Mouse (Mus musculus) heart, adult 2 months (tissue): ENCODE data around the gene Rapgef5. TPM values are rescaled to one million over a fixed set of nuclear protein-coding genes. Genes with fewer than 3 reads are reported as not detected.
A peak's percentile ranks its signal among the peaks of the same experiment; 100 is the strongest.

Experiments
- DNase-seq, 2 experiments: peaks; one replicate each; pipeline ENCODE4 v3.0.0; 2021
- H3K27ac ChIP-seq: fragments of 200-600 bp; 2 replicates; pipeline ENCODE4 v1.8.1; 2022
- H3K27me3 ChIP-seq: fragments of 200-500 bp; 2 replicates; pipeline ENCODE4 v1.6.1; 2012; ENCODE audit warnings: mild to moderate bottlenecking, low read length, inconsistent platforms, mixed read lengths; ENCODE audit not compliant: control insufficient read depth, insufficient read depth
- H3K36me3 ChIP-seq: fragments of 200-500 bp; 2 replicates; pipeline ENCODE4 v1.6.1; 2012; ENCODE audit warnings: low read length, inconsistent platforms; ENCODE audit not compliant: control insufficient read depth, insufficient read depth
- H3K4me1 ChIP-seq: fragments of 200-500 bp; 2 replicates; pipeline ENCODE4 v1.6.1; 2011; ENCODE audit warnings: low read length; ENCODE audit not compliant: control insufficient read depth, insufficient read depth
- H3K4me3 ChIP-seq: fragments of 200-600 bp; 2 replicates; pipeline ENCODE4 v1.8.1; 2022
- H3K79me2 ChIP-seq: fragments of 200-500 bp; replicated peaks from 2 replicates; pipeline ENCODE4 v1.6.1; 2012; ENCODE audit warnings: mild to moderate bottlenecking, inconsistent platforms, low read length, moderate library complexity, mixed read lengths; ENCODE audit not compliant: control insufficient read depth, insufficient read depth
- H3K9ac ChIP-seq: fragments of 200-500 bp; 2 replicates; pipeline ENCODE4 v1.6.1; 2012; ENCODE audit warnings: low read depth, mild to moderate bottlenecking, control low read depth, inconsistent platforms, low read length, mixed read lengths
- CTCF ChIP-seq: fragments of 200-600 bp; IDR thresholded peaks from 2 replicates; pipeline ENCODE4 v1.8.1; 2022; ENCODE audit warnings: antibody characterized with exemption, mild to moderate bottlenecking, moderate library complexity
- EP300 ChIP-seq: fragments of 200-500 bp; IDR thresholded peaks from 2 replicates; pipeline ENCODE4 v1.6.1; 2011; ENCODE audit warnings: low read depth, low read length, control low read depth; ENCODE audit not compliant: insufficient read depth
- POLR2A ChIP-seq: fragments of 200-500 bp; IDR thresholded peaks from 2 replicates; pipeline ENCODE4 v1.6.1; 2011; ENCODE audit warnings: mild to moderate bottlenecking, low read depth, low read length, control low read depth; ENCODE audit not compliant: insufficient read depth
- WGBS: fragments of 180-500 bp; shearing (Covaris S2); methylation state at CpG from one replicate; pipeline ENCODE4 v1.1.7; 2018; 5-methylcytosine and 5-hydroxymethylcytosine counted together
- intact Hi-C: fragments of 180-260 bp; cut with DNase I; formaldehyde crosslinking; loops from one replicate; pipeline ENCODE4 v1.15.1; 2025
- polyA plus RNA-seq: library from polyadenylated mRNA; depleted of rRNA; stranded (reverse); fragments of >200 nt; gene quantifications from 2 replicates; pipeline ENCODE4 v1.2.3, GENCODE M21; 2012
- total RNA-seq, 2 experiments: library from RNA; stranded (reverse); gene quantifications; 2 replicates each; pipeline ENCODE4 v1.2.3; 2021

The Rapgef5 gene
- total and polyA plus RNA-seq, 3 experiments: 11.4 to 33.0 (median 29.9) TPM

DNA sequence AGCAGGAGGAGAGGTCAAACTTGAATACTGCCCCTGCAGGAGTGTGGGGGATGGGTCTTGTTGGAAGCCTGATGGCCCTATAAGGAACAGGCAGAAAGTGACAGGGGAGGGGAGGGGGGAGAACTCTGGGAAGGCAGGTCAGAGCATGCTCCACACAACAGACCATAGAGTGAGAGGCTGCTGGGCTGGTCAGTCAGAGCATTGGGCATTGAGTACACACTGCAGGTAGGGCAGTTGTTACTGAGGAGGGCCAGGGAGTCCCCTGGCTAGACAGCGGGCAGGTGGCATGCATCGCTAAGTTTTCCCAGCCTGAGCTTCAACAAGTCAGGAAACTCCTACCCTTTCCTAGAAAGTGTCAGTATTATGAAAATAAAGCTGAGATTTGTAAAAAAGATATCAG is 106.7 kb downstream of the Rapgef5 start:
- no peak overlapping the region for H3K4me3 ChIP-seq
- H3K27ac ChIP-seq: no peak overlapping the region
- 79% methylated on average over 2 of the region's 2 CpGs for whole genome bisulfite sequencing
- intact Hi-C loops: loop anchor here (5.0 kb wide), 1 partner anchor 64 kb away; no protein-coding TSS in a partner anchor
- no peak for TF ChIP-seq POLR2A
- TF ChIP-seq CTCF: no peak
- no peak for TF ChIP-seq EP300
- DNase-seq: no peak
- H3K27me3 ChIP-seq: no peaks in the 10 kb centered on the region
- no peaks in the 10 kb centered on the region for H3K79me2 ChIP-seq
- H3K4me1 ChIP-seq: no peaks in the 10 kb centered on the region; the same call in none of the 2 replicates
- H3K9ac ChIP-seq: no peak overlapping the region
- H3K36me3 ChIP-seq: peaks cover 2% of the 10 kb centered on the region; the same call in 1 of the 2 replicates

DNA sequence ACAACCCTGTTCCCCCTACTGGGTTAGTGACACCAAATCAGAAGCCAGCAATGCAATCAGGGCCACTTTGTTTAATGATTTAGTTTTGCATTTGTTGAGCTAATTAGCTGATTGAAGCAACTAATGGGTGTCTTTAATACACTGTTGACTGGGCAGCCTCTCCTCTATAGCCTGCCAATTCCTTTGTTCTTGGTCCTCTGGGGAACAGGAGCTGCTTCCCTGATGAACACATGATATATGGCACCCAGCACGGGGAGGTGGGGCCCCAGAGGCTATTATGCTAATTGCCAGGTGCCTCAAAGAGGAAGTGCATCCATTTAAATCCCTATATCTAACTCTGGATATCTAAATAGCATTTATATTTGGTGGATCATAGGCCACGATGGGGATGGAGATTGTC is 111.0 kb downstream of the Rapgef5 start:
- intact Hi-C loops: no loop called here
- TF ChIP-seq EP300: no peak
- TF ChIP-seq CTCF: no peak
- TF ChIP-seq POLR2A: no peak
- Histone ChIP-seq H3K4me1 (peaks cover 1% of the 10 kb centered on the region; the same call in 1 of the 2 replicates), H3K4me3 (no peak overlapping the region), H3K79me2 (no peaks in the 10 kb centered on the region), H3K9ac (no peak overlapping the region), H3K27me3 (no peaks in the 10 kb centered on the region), H3K27ac (no peak overlapping the region), H3K36me3 (no peaks in the 10 kb centered on the region; the same call in 1 of the 2 replicates)
- DNase-seq: peak in 1 of 2 experiments; percentile 26
- 48% methylated on average over 2 of the region's 2 CpGs for WGBS

DNA sequence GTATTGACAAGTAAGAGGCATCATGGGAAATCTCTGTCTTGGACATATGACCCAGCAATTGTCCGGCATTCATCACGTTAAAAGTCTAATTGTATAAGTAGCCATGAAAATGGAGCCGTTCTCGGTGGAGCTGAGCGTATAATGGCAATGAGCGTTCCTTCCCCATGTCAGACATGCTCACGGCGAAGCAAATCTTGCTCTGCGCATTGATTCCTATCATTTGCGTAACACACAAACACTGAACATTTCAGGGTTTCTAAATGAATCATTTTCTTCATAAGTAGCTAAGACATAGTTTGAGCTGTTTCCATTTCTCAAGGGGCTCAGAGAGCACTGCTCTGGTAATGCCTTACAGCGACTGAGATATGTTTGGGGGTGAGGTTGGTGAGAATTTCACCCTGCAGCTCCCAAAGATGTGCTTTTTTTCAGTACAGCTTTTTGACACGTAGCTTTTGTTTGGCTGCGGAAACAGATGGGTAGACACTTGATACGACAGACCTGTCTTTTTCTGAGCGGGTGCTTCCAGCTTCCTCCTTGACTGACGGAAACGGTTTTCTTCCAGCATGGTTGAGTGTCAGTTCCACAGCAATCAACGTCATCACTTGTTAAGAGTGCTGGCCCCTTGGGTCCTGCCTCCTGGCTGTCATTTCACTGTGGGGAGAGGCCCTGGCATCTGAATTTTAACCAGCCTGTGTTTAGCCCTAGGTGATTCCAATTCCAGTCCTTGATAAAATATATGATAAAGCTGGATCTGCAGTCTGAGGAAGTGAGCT is 112.2 kb downstream of the Rapgef5 start:
- Histone ChIP-seq H3K27me3 (no peaks in the 10 kb centered on the region), H3K27ac (no peak overlapping the region), H3K36me3 (no peaks in the 10 kb centered on the region; the same call in 1 of the 2 replicates), H3K4me3 (no peak overlapping the region), H3K4me1 (peaks cover 1% of the 10 kb centered on the region; the same call in 1 of the 2 replicates), H3K79me2 (no peaks in the 10 kb centered on the region), H3K9ac (no peak overlapping the region)
- TF ChIP-seq POLR2A (no peak), CTCF (no peak), EP300 (no peak)
- intact Hi-C loops: no loop called here
- WGBS: 74% methylated on average over 18 of the region's 18 CpGs
- no peak for DNase-seq

DNA sequence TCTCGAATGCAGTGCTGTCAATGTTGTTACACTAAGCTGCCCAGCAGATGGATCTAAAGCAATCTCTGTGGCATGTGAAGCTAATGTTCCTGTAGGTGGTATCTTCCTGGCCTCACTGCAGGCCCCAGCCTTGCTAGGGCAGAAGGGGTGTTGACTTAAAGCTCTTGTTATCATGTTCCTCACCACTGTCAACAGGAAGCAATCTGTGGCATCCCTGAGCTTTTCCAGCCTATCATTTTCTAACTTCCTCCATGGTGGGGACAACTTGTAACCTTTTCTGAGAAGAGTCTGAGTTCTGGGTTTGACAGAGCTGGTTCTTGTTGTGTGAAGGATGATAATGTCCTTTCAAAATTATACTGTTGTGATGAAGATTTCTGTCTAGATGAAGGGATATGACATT is 115.9 kb downstream of the Rapgef5 start:
- H3K9ac ChIP-seq: no peak overlapping the region
- TF ChIP-seq POLR2A (no peak), CTCF (no peak), EP300 (no peak)
- H3K79me2 ChIP-seq: no peaks in the 10 kb centered on the region
- no peak overlapping the region for H3K4me3 ChIP-seq
- H3K4me1 ChIP-seq: peaks cover 1% of the 10 kb centered on the region; the same call in 1 of the 2 replicates
- H3K27ac ChIP-seq: no peak overlapping the region
- intact Hi-C loops: no loop called here
- no peaks in the 10 kb centered on the region; the same call in 1 of the 2 replicates for H3K36me3 ChIP-seq
- 36% methylated on average over 1 of the region's 1 CpGs for WGBS
- no peak for DNase-seq
- H3K27me3 ChIP-seq: no peaks in the 10 kb centered on the region

DNA sequence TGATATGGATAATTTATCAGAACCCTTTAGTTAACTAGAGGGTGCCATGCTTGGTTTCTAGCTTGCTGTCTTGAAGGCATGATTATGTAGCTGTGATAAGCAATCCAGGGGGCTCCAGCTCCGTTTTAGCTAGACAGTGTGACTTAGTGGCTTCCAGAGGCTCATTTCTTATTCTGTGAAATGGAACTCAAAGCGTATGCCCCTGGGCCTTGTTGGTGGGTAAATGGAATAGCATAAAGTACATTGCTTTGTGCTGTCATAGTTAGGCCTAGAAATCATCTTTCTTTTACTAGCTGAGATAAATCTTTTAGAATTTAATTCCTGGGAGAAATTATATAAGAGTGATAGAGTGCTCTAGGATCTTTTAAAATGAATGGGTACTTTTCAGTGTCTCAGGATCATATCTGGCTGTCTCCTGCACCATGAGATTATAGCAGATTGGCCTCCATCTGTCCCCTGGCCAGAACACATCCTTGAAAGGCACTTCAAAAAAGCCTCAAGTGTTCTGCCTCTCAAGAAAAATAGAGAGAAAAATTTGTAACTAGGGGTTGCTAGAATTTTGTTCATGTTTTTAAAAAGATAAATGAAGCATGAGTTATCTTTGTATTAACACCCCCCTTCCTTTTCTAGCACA is 120.0 kb downstream of the Rapgef5 start:
- no peak overlapping the region for H3K4me3 ChIP-seq
- TF ChIP-seq CTCF (no peak), EP300 (no peak), POLR2A (no peak)
- no peaks in the 10 kb centered on the region for H3K36me3 ChIP-seq
- WGBS: 74% methylated on average over 2 of the region's 2 CpGs
- intact Hi-C loops: no loop called here
- no peaks in the 10 kb centered on the region for H3K79me2 ChIP-seq
- no peaks in the 10 kb centered on the region for H3K27me3 ChIP-seq
- no peak overlapping the region for H3K9ac ChIP-seq
- no peak overlapping the region for H3K27ac ChIP-seq
- DNase-seq: no peak
- H3K4me1 ChIP-seq: peaks cover 2% of the 10 kb centered on the region

DNA sequence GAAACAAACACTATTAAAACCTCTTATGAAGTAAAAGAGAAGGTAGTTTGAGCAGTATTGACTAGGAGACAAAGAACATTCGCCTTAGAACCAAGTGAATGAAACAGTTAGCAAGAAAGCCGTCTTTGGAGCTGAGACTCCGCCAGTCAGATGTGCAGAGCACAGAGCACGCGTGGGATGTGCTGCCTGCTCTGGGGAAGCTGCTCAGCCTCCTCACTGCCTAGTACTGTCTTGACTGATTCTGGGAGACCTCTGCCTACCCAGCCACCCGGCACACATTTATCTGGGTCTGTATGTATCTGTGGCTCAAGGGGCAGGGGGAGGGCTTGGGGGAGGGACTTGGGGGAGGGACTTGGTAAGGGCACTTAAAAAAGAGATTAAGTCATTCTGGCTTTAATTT is 120.7 kb downstream of the Rapgef5 start:
- intact Hi-C loops: no loop called here
- peaks cover 2% of the 10 kb centered on the region for H3K4me1 ChIP-seq

More for the DNA sequence above, 120.7 kb downstream of the Rapgef5 start:
- Histone ChIP-seq H3K36me3 (no peaks in the 10 kb centered on the region), H3K27ac (no peak overlapping the region), H3K79me2 (no peaks in the 10 kb centered on the region), H3K27me3 (no peaks in the 10 kb centered on the region), H3K4me3 (no peak overlapping the region), H3K9ac (no peak overlapping the region)
- 63% methylated on average over 6 of the region's 6 CpGs for WGBS
- no peak for DNase-seq
- TF ChIP-seq EP300 (no peak), CTCF (no peak), POLR2A (no peak)
